Mouse (Mus musculus) limb, embryonic 14.5 days (tissue): ENCODE results near the gene Insc. TPM values are rescaled to one million over a fixed set of nuclear protein-coding genes. Genes with fewer than 3 reads are reported as not detected.

ENCODE experiments used
- ATAC-seq: fragments of 200-750 bp; cut with Nextera tagmentation; 2 replicates; pipeline ENCODE4 v1.8.0; 2017; ENCODE audit warnings: low read depth, moderate number of reproducible peaks, moderate TSS enrichment; ENCODE audit not compliant: low FRiP score
- DNase-seq: peaks from one replicate; pipeline ENCODE4 v3.0.0-alpha.2; 2015; ENCODE audit warnings: low spot score
- H3K27ac ChIP-seq: fragments of 300-500 bp; sonication (generic); replicated peaks from 2 replicates; pipeline ENCODE4 v1.5.1; 2014; ENCODE audit warnings: low read depth, mild to moderate bottlenecking, low read length, moderate library complexity, mixed read lengths
- H3K27me3 ChIP-seq: fragments of 300-500 bp; sonication (generic); 2 replicates; pipeline ENCODE4 v1.6.1; 2014; ENCODE audit warnings: low read length, mixed read lengths; ENCODE audit not compliant: control insufficient read depth, insufficient read depth
- H3K36me3 ChIP-seq: fragments of 300-500 bp; sonication (generic); 2 replicates; pipeline ENCODE4 v1.6.1; 2014; ENCODE audit warnings: mild to moderate bottlenecking, low read length, moderate library complexity, mixed read lengths; ENCODE audit not compliant: control insufficient read depth, insufficient read depth
- H3K4me1 ChIP-seq: fragments of 300-500 bp; sonication (generic); 2 replicates; pipeline ENCODE4 v1.6.1; 2014; ENCODE audit warnings: antibody characterized with exemption, low read length, mixed read lengths; ENCODE audit not compliant: control insufficient read depth, insufficient read depth
- H3K4me2 ChIP-seq: fragments of 300-500 bp; sonication (generic); replicated peaks from 2 replicates; pipeline ENCODE4 v1.6.1; 2014; ENCODE audit warnings: low read depth, mild to moderate bottlenecking, low read length, moderate library complexity; ENCODE audit not compliant: severe bottlenecking
- H3K4me3 ChIP-seq: fragments of 300-500 bp; sonication (generic); replicated peaks from 2 replicates; pipeline ENCODE4 v1.5.1; 2014; ENCODE audit warnings: low read length
- H3K9ac ChIP-seq: fragments of 300-500 bp; sonication (generic); 2 replicates; pipeline ENCODE4 v1.6.1; 2014; ENCODE audit warnings: mild to moderate bottlenecking, low read depth, low read length, moderate library complexity; ENCODE audit not compliant: severe bottlenecking
- H3K9me3 ChIP-seq: fragments of 300-500 bp; sonication (generic); 2 replicates; pipeline ENCODE4 v1.6.1; 2016; ENCODE audit warnings: low read length; ENCODE audit not compliant: control insufficient read depth
- POLR2A ChIP-seq: fragments of 200-500 bp; IDR thresholded peaks from 2 replicates; pipeline ENCODE4 v1.8.0; 2012; ENCODE audit warnings: inconsistent platforms, mild to moderate bottlenecking, moderate library complexity, borderline replicate concordance; ENCODE audit not compliant: insufficient read depth, insufficient read length; ENCODE audit errors: extremely low read depth
- WGBS: fragments of 180-500 bp; shearing (Covaris S2); extraction: QIAGEN DNeasy Blood & Tissue Kit; methylation state at CpG from one replicate; pipeline ENCODE4 v1.1.7; 2014; 5-methylcytosine and 5-hydroxymethylcytosine counted together
- polyA plus RNA-seq, 2 experiments: library from polyadenylated mRNA; depleted of rRNA in 1 of 2; stranded (reverse) in 1 of 2; unstranded in 1 of 2; fragments of >200 nt; fragmentation: Nextera tagmentation in 1 of 2; extraction: Ambion mirVana in 1 of 2; gene quantifications; 2 replicates each; pipeline versions ENCODE4 v1.2.1 to v1.2.3; 2012 to 2014

The Insc gene
- polyA plus RNA-seq, 2 experiments = 4.8 to 6.3 TPM

DNA sequence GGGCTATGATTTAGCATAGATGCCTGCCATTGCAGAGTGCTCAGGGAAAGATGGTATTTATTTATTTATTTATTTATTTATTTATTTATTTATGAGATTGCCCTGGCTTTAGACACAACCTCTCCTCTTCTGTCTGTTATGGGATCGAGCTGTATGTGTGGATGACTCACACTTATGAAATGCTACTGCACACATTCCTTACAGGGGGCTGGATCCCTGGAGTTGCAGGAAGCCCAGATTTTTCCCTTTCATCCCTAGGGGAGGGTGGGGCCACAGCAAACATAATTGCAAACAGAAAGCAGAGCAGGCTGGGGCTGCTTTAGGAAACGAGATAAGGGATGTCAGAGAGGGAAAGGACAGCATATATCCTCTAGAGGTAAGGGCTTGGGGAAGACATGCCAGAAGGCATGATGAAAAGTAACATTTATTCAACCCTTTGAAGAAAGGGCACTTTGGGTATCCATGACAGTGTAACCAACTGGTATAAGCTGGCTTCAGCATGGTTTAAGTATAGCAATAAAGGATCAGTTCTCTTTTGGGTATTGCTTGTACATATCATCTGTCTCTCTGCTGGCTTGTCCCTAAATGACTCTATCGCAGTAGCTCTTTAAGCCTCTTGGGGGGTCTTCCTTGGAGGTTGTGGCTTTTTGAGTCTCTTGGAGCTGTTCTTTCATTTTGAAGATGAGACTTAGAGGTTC is 130.0 kb downstream of the Insc start:
- ATAC-seq (peak; percentile 57; the same call in 1 of the 2 replicates), DNase-seq (no peak)
- no peaks in the 10 kb centered on the region for H3K36me3 ChIP-seq
- H3K9me3 ChIP-seq = no peaks in the 10 kb centered on the region
- no peak for TF ChIP-seq POLR2A
- no peaks in the 10 kb centered on the region for H3K4me1 ChIP-seq
- no peak overlapping the region for H3K9ac ChIP-seq
- no peaks in the 10 kb centered on the region for H3K27me3 ChIP-seq
- 27% methylated on average over 3 of the region's 3 CpGs for WGBS
- no peak overlapping the region for H3K4me3 ChIP-seq
- no peak overlapping the region for H3K27ac ChIP-seq
- no peak overlapping the region for H3K4me2 ChIP-seq

GRCm38 (mm10) chr7:114874032-114874441 is 130.5 kb downstream of the Insc start:
- no peak overlapping the region for H3K4me2 ChIP-seq
- no peak overlapping the region for H3K9ac ChIP-seq
- H3K4me1 ChIP-seq = 0 out of 2 replicates have a peak, but pooled peaks cover under 1% of the 10 kb centered on the region
- H3K36me3 ChIP-seq = no peaks in the 10 kb centered on the region
- no peak overlapping the region for H3K4me3 ChIP-seq
- no peak for TF ChIP-seq POLR2A
- no peak overlapping the region for H3K27ac ChIP-seq
- no peaks in the 10 kb centered on the region for H3K9me3 ChIP-seq
- peak; percentile 26; the same call in 1 of the 2 replicates for ATAC-seq
- H3K27me3 ChIP-seq = no peaks in the 10 kb centered on the region
- 25% methylated on average over 6 of the region's 6 CpGs for WGBS
- DNase-seq = peak; percentile 46

- Histone ChIP-seq H3K36me3 (no peaks in the 10 kb centered on the region), H3K4me3 (no peak overlapping the region), H3K27ac (no peak overlapping the region), H3K4me1 (0 out of 2 replicates have a peak, but pooled peaks cover 3% of the 10 kb centered on the region), H3K9ac (no peak overlapping the region), H3K27me3 (no peaks in the 10 kb centered on the region), H3K4me2 (no peak overlapping the region), H3K9me3 (no peaks in the 10 kb centered on the region)
- no peak for ATAC-seq
- no peak for DNase-seq
- 94% methylated on average over 2 of the region's 2 CpGs for WGBS
- no peak for TF ChIP-seq POLR2A
Measured at GRCm38 (mm10) chr7:114874579-114874978, 131.1 kb downstream of the Insc start.

DNA sequence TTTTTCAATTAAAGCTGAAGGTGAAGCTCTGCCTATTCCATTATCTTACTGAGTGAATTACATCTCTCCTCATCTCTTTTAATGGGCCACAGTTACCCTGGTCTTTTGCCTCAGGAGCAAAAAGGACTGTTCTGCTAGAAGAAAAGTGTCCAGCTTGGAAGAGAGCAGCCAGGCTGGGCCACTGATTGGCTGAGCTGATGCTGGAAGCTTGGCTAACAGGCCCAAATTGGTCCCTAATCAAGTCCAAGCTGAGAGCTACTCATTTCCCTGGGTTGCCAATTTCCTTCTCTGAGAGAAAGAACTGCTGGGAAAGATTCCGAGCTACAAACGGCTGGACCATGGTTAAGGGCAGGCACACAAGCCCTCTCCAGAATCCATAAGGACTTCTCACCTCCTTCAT is 140.1 kb downstream of the Insc start:
- Histone ChIP-seq H3K9me3 (no peaks in the 10 kb centered on the region), H3K27ac (no peak overlapping the region), H3K4me1 (0 out of 2 replicates have a peak, but pooled peaks cover 6% of the 10 kb centered on the region), H3K4me2 (no peak overlapping the region), H3K4me3 (no peak overlapping the region), H3K36me3 (no peaks in the 10 kb centered on the region), H3K9ac (no peak overlapping the region), H3K27me3 (no peaks in the 10 kb centered on the region)
- no peak for DNase-seq
- WGBS = 50% methylated on average over 2 of the region's 2 CpGs
- TF ChIP-seq POLR2A = no peak
- no peak for ATAC-seq

DNA sequence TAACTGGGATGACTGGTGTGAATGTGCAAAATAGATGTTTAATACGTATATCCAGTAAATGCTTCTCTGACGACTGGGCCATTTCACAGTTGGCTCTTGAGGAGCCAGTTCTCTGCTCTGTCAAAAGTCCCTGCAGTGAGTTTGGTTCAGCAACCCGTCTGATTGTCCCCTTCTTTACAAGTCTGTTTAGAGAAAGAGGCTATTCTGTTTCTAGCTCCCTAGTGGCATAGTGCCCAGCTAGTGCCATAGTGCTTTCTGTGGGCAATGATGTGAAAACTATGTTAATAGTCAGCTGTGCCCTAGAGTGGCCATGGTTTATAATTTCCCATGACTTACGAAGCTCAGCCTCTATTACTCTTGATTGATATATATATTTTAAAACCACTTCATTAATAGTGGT is 143.4 kb downstream of the Insc start:
- DNase-seq (no peak), ATAC-seq (no peak)
- TF ChIP-seq POLR2A = no peak
- Histone ChIP-seq H3K27ac (no peak overlapping the region), H3K9me3 (no peaks in the 10 kb centered on the region), H3K9ac (no peak overlapping the region), H3K4me1 (no peaks in the 10 kb centered on the region), H3K36me3 (no peaks in the 10 kb centered on the region), H3K27me3 (no peaks in the 10 kb centered on the region), H3K4me3 (no peak overlapping the region), H3K4me2 (no peak overlapping the region)
- 75% methylated on average over 4 of the region's 4 CpGs for WGBS
